Mouse (Mus musculus): Measurements from ENCODE around the gene Gm13030. TPM values are rescaled to one million over a fixed set of nuclear protein-coding genes. Genes with fewer than 3 reads are reported as not detected.
"Not testable (repeated sequence)": the region's sequence is repeated elsewhere in the genome, so short reads cannot be mapped to it uniquely, and the experiment has no call there.

Gene Gm13030
- polyA plus RNA-seq, 1 experiment: not detected

- TF ChIP-seq CTCF (IDR thresholded peaks at IDR 0.05; ENCODE audit: control insufficient read depth, insufficient read depth, insufficient replicate concordance, low read depth, low read length) (no peak), POLR2A (IDR thresholded peaks at IDR 0.05; ENCODE audit: control insufficient read depth, low read depth, low read length) (no peak)
- H3K27me3 ChIP-seq (ENCODE audit: control insufficient read depth, insufficient read depth, low read length): no peaks in the 10 kb centered on the region
- H3K4me1 ChIP-seq (ENCODE audit: control insufficient read depth, insufficient read depth, low read length): no peaks in the 10 kb centered on the region; the same call in 1 of the 2 replicates
- H3K4me3 ChIP-seq (ENCODE audit: control insufficient read depth, low read depth, low read length): no peak overlapping the region
- no peak overlapping the region for H3K27ac ChIP-seq (ENCODE audit: control insufficient read depth, insufficient read depth, low read depth, low read length)
- H3K36me3 ChIP-seq (ENCODE audit: control insufficient read depth, insufficient read depth, low read length): peaks cover 7% of the 10 kb centered on the region; the same call in 1 of the 2 replicates
Observed at GRCm38 (mm10) chr4:138905624-138906337, 32.0 kb upstream of the Gm13030 start.

- Histone ChIP-seq H3K36me3 (ENCODE audit: control insufficient read depth, insufficient read depth, low read length) (peaks cover 8% of the 10 kb centered on the region), H3K27ac (ENCODE audit: control insufficient read depth, insufficient read depth, low read depth, low read length) (no peak overlapping the region), H3K27me3 (ENCODE audit: control insufficient read depth, insufficient read depth, low read length) (no peaks in the 10 kb centered on the region), H3K4me3 (ENCODE audit: control insufficient read depth, low read depth, low read length) (no peak overlapping the region), H3K4me1 (ENCODE audit: control insufficient read depth, insufficient read depth, low read length) (no peaks in the 10 kb centered on the region)
- TF ChIP-seq CTCF (IDR thresholded peaks at IDR 0.05; ENCODE audit: control insufficient read depth, insufficient read depth, insufficient replicate concordance, low read depth, low read length) (no peak), POLR2A (IDR thresholded peaks at IDR 0.05; ENCODE audit: control insufficient read depth, low read depth, low read length) (no peak)
Observed at GRCm38 (mm10) chr4:138899361-138899760, 25.6 kb upstream of the Gm13030 start.

DNA sequence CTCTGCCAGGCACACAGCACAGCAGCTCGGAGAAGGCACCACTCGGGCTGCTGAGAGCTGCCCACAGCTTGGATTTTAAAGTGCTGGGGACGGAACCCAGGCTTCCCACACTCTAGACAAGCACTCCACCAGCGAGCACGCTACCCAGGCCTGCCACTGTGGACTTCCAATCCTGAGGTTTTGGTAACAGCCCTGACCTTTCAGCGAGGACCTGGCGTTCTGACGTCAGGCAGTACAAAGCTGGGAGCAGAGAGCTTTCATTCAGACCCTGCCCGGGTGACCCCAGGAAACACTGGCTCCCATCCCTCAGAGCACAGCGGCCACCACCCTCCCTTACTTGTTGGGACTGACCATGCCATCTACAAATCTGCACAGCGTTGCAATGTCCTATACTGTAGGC is 20.0 kb upstream of the Gm13030 start:
- not testable (repeated sequence) for H3K27me3 ChIP-seq (ENCODE audit: control insufficient read depth, insufficient read depth, low read length); H3K4me1 ChIP-seq (ENCODE audit: control insufficient read depth, insufficient read depth, low read length); H3K36me3 ChIP-seq (ENCODE audit: control insufficient read depth, insufficient read depth, low read length); H3K4me3 ChIP-seq (ENCODE audit: control insufficient read depth, low read depth, low read length); H3K27ac ChIP-seq (ENCODE audit: control insufficient read depth, insufficient read depth, low read depth, low read length)

DNA sequence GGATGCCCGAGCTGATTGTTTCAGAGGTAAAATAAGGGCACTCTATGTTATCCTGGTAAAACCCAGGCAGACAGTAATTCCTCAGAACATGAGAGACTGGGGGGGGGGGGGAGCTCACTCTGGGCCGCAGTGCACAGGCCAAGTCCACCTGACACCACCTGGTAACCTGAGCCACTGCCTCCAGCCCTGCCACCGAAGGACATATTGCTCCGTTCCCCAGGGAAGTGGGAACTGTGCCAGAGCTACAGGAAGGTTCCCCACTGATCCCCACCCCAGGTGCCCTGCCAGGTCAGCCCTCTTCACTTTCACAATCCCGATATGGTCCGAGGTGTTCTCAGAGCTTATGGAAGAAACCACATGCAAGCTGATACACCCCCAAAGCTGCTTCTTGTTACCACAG is 18.9 kb upstream of the Gm13030 start:
- Histone ChIP-seq H3K36me3 (ENCODE audit: control insufficient read depth, insufficient read depth, low read length) (peaks cover 1% of the 10 kb centered on the region; the same call in 1 of the 2 replicates), H3K4me1 (ENCODE audit: control insufficient read depth, insufficient read depth, low read length) (no peaks in the 10 kb centered on the region)

GRCm38 (mm10) chr4:138889635-138890034 is 15.9 kb upstream of the Gm13030 start:
- TF ChIP-seq POLR2A (IDR thresholded peaks at IDR 0.05; ENCODE audit: control insufficient read depth, low read depth, low read length) (no peak), CTCF (IDR thresholded peaks at IDR 0.05; ENCODE audit: control insufficient read depth, insufficient read depth, insufficient replicate concordance, low read depth, low read length) (no peak)
- Histone ChIP-seq H3K36me3 (ENCODE audit: control insufficient read depth, insufficient read depth, low read length) (no peaks in the 10 kb centered on the region; the same call in 1 of the 2 replicates), H3K4me1 (ENCODE audit: control insufficient read depth, insufficient read depth, low read length) (no peaks in the 10 kb centered on the region), H3K27me3 (ENCODE audit: control insufficient read depth, insufficient read depth, low read length) (no peaks in the 10 kb centered on the region), H3K4me3 (ENCODE audit: control insufficient read depth, low read depth, low read length) (no peak overlapping the region), H3K27ac (ENCODE audit: control insufficient read depth, insufficient read depth, low read depth, low read length) (no peak overlapping the region)

More for the DNA sequence above, 18.9 kb upstream of the Gm13030 start:
- no peak for TF ChIP-seq CTCF (IDR thresholded peaks at IDR 0.05; ENCODE audit: control insufficient read depth, insufficient read depth, insufficient replicate concordance, low read depth, low read length)
- no peak for TF ChIP-seq POLR2A (IDR thresholded peaks at IDR 0.05; ENCODE audit: control insufficient read depth, low read depth, low read length)
- Histone ChIP-seq H3K27me3 (ENCODE audit: control insufficient read depth, insufficient read depth, low read length) (no peaks in the 10 kb centered on the region), H3K4me3 (ENCODE audit: control insufficient read depth, low read depth, low read length) (no peak overlapping the region), H3K27ac (ENCODE audit: control insufficient read depth, insufficient read depth, low read depth, low read length) (no peak overlapping the region)

GRCm38 (mm10) chr4:138889165-138889564 is 15.4 kb upstream of the Gm13030 start:
- Histone ChIP-seq H3K27ac (ENCODE audit: control insufficient read depth, insufficient read depth, low read depth, low read length) (no peak overlapping the region), H3K27me3 (ENCODE audit: control insufficient read depth, insufficient read depth, low read length) (no peaks in the 10 kb centered on the region), H3K4me1 (ENCODE audit: control insufficient read depth, insufficient read depth, low read length) (no peaks in the 10 kb centered on the region), H3K4me3 (ENCODE audit: control insufficient read depth, low read depth, low read length) (no peak overlapping the region), H3K36me3 (ENCODE audit: control insufficient read depth, insufficient read depth, low read length) (no peaks in the 10 kb centered on the region; the same call in 1 of the 2 replicates)
- TF ChIP-seq POLR2A (IDR thresholded peaks at IDR 0.05; ENCODE audit: control insufficient read depth, low read depth, low read length): no peak
- TF ChIP-seq CTCF (IDR thresholded peaks at IDR 0.05; ENCODE audit: control insufficient read depth, insufficient read depth, insufficient replicate concordance, low read depth, low read length): no peak

GRCm38 (mm10) chr4:138884261-138884660 is 10.5 kb upstream of the Gm13030 start:
- TF ChIP-seq CTCF (IDR thresholded peaks at IDR 0.05; ENCODE audit: control insufficient read depth, insufficient read depth, insufficient replicate concordance, low read depth, low read length): peak; percentile 83; the same call in 1 of the 2 replicates
- TF ChIP-seq POLR2A (IDR thresholded peaks at IDR 0.05; ENCODE audit: control insufficient read depth, low read depth, low read length): no peak
- Histone ChIP-seq H3K4me1 (ENCODE audit: control insufficient read depth, insufficient read depth, low read length) (no peaks in the 10 kb centered on the region), H3K27ac (ENCODE audit: control insufficient read depth, insufficient read depth, low read depth, low read length) (no peak overlapping the region), H3K27me3 (ENCODE audit: control insufficient read depth, insufficient read depth, low read length) (no peaks in the 10 kb centered on the region), H3K36me3 (ENCODE audit: control insufficient read depth, insufficient read depth, low read length) (no peaks in the 10 kb centered on the region), H3K4me3 (ENCODE audit: control insufficient read depth, low read depth, low read length) (no peak overlapping the region)
